Mouse (Mus musculus): Measurements from ENCODE around the gene Msto1. TPM values are rescaled to one million over a fixed set of nuclear protein-coding genes. Genes with fewer than 3 reads are reported as not detected.
"Not testable (repeated sequence)": the region's sequence is repeated elsewhere in the genome, so short reads cannot be mapped to it uniquely, and the experiment has no call there.

Msto1 gene
- polyA plus RNA-seq, 1 experiment from 2014 or later = 40.3 TPM

DNA sequence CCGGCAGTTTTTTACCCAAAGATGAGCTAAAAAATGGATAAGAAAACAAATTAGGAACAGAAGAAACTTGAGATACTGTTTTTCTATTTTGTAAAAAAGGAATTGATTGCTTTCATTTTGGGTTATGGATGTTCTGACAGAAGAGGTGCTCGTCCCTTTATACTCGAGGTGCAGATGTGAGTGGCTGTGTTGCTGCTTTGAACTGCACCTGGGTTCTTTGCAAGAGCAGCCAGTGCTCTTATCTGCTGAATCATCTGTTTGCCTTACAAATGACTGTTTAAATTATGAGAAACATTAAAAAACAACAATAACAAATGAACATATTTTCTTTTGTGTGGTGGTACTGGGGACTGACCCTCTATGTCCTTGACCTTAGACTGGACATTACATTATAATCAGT lies 15.7 kb upstream of the Msto1 start:
- Histone ChIP-seq H3K9ac (no peak overlapping the region), H3K36me3 (ENCODE audit: poor library complexity, severe bottlenecking) (peaks cover 98% of the 10 kb centered on the region), H3K4me2 (no peak overlapping the region), H3K9me3 (replicated peaks) (no peaks in the 10 kb centered on the region), H3K4me1 (no peaks in the 10 kb centered on the region), H3K27ac (no peak overlapping the region), H3K4me3 (no peak overlapping the region), H3K27me3 (no peaks in the 10 kb centered on the region)
- 95% methylated on average over 3 of the region's 3 CpGs for WGBS
- ATAC-seq = no peak

DNA sequence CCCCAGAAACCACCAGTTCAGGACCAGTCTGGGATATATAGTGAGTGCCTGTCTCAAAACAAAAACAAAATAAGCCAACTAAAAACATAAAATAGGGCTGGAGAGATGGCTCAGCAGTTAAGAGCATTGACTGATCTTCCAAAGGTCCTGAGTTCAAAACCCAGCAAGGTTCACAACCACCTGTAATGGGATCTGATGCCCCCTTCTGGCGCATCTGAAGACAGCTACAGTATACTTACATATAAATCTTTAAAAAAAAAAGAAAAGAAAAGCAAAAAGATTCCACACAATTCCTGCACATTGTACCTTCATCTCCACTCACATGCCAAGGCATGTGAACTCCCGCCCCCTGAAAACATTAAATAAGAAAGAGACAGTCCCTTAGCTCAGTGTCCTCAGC lies 11.9 kb upstream of the Msto1 start:
- WGBS = 88% methylated on average over 2 of the region's 2 CpGs
- H3K9me3 ChIP-seq (replicated peaks) = no peaks in the 10 kb centered on the region
- no peak overlapping the region for H3K9ac ChIP-seq
- ATAC-seq = no peak
- H3K36me3 ChIP-seq (ENCODE audit: poor library complexity, severe bottlenecking) = peaks cover 100% of the 10 kb centered on the region
- no peak overlapping the region for H3K27ac ChIP-seq
- no peaks in the 10 kb centered on the region for H3K27me3 ChIP-seq
- no peaks in the 10 kb centered on the region for H3K4me1 ChIP-seq
- no peak overlapping the region for H3K4me2 ChIP-seq
- H3K4me3 ChIP-seq = no peak overlapping the region

DNA sequence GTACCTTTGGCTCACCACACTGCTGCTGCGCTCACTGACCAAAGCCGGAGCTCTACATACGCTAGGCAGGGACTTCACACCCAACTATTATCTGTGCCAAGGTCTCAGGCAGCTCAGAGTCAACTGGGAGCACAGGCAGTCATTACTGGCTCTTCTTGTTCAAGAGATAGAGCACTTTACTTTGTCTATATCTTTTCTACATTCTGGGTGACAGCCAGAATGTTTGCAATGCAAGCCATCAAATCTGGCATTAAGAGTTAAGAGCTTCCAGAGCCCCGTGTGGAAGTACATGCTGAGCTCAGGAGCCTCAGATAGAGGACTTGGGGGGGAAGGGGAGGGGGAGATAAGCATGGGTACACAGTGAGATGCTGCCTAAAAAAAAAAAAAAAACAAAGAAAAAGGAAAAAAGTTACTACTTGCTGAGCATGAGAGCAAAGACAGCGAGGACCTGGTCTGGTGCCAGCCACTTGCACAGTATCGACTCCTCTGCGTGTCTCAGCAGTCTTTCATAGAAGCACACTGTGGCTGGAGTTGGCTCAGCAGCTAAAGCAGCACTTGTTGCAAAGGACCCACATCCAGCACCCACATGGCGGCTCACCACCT lies 10.3 kb upstream of the Msto1 start:
- H3K4me2 ChIP-seq = no peak overlapping the region
- no peak overlapping the region for H3K27ac ChIP-seq
- H3K9ac ChIP-seq = no peak overlapping the region
- no peaks in the 10 kb centered on the region for H3K4me1 ChIP-seq
- WGBS = 91% methylated on average over 8 of the region's 8 CpGs
- H3K36me3 ChIP-seq (ENCODE audit: poor library complexity, severe bottlenecking) = peaks cover 92% of the 10 kb centered on the region
- H3K4me3 ChIP-seq = no peak overlapping the region
- H3K27me3 ChIP-seq = no peaks in the 10 kb centered on the region
- no peaks in the 10 kb centered on the region for H3K9me3 ChIP-seq (replicated peaks)
- ATAC-seq = no peak

DNA sequence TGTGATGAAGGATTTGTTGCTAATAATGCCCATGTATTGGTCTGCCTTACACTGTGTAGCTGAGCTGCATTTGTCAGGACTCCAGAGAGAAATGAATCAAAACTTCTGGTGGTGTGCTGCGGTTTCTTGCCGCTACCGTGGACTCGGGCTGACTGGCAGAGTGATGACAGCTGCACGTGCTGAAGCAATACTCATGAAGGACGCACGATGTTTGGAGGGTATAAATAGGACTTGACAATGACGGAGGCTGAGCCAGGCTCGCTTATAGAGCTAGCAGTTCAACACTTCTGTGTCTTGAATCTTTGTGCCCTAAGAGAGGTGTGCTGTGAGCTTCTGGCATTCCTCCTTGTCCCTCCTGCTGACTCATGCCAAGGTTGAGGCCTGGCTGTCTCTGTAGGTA lies 7.6 kb upstream of the Msto1 start:
- 94% methylated on average over 9 of the region's 9 CpGs for WGBS
- Histone ChIP-seq H3K9me3 (replicated peaks) (no peaks in the 10 kb centered on the region), H3K27me3 (no peaks in the 10 kb centered on the region), H3K4me1 (no peaks in the 10 kb centered on the region), H3K27ac (no peak overlapping the region), H3K36me3 (ENCODE audit: poor library complexity, severe bottlenecking) (peaks cover 65% of the 10 kb centered on the region), H3K9ac (no peak overlapping the region), H3K4me2 (no peak overlapping the region), H3K4me3 (no peak overlapping the region)
- no peak for ATAC-seq

DNA sequence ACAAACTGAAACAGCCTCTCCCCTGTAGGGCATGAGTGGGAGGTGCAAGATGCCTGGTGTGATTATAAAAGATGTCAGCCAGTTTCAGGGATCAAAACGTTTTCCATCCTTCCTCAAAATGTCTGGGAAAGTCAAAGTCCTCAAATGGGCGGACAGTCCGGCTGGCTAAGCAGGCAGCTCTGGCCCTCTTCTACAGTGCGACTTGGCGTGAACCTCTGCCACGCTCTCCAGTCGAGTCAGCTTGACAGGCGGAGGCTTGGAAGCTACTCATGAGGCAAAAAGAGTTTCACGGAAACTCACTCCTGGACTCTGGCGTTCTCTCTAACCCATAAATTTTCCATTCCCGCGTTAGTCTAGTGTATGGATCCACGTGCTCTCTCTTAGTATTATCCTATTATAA lies 5.2 kb upstream of the Msto1 start:
- no peak overlapping the region for H3K27ac ChIP-seq
- peaks cover 7% of the 10 kb centered on the region for H3K4me1 ChIP-seq
- 85% methylated on average over 13 of the region's 13 CpGs for WGBS
- no peaks in the 10 kb centered on the region for H3K9me3 ChIP-seq (replicated peaks)
- H3K9ac ChIP-seq = no peak overlapping the region
- ATAC-seq = no peak
- peaks cover 41% of the 10 kb centered on the region for H3K36me3 ChIP-seq (ENCODE audit: poor library complexity, severe bottlenecking)
- no peaks in the 10 kb centered on the region for H3K27me3 ChIP-seq
- no peak overlapping the region for H3K4me3 ChIP-seq
- no peak overlapping the region for H3K4me2 ChIP-seq

DNA sequence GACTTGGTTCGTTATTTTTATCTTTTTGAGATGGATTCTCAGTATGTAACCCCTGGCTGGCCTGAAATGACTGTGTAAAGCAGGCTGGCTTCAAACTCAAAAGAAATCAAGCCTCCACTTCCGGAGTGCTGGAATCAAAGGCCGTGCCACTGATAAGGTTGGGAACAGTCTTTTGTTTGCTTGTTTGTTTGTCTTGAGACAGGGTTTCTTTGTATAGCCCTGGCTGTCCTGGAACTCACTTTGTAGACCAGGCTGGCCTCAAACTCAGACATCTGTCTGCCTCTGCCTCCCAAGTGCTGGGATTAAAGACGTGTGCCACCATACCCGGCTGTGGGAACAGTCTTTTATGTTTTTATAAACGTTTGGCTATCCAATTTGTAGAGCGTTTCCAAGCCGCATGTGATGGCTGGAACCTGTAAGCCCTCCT lies 598 bp upstream of the Msto1 start:
- Histone ChIP-seq H3K9me3 (replicated peaks) (no peaks in the 10 kb centered on the region), H3K9ac (peak overlapping the region; percentile 80), H3K4me2 (peak overlapping the region; percentile 82), H3K27ac (peak overlapping the region; percentile 82), H3K4me3 (peak overlapping the region; percentile 74), H3K27me3 (no peaks in the 10 kb centered on the region), H3K36me3 (ENCODE audit: poor library complexity, severe bottlenecking) (peaks cover 33% of the 10 kb centered on the region), H3K4me1 (peaks cover 16% of the 10 kb centered on the region)
- no peak for ATAC-seq
- WGBS = 28% methylated on average over 8 of the region's 8 CpGs

DNA sequence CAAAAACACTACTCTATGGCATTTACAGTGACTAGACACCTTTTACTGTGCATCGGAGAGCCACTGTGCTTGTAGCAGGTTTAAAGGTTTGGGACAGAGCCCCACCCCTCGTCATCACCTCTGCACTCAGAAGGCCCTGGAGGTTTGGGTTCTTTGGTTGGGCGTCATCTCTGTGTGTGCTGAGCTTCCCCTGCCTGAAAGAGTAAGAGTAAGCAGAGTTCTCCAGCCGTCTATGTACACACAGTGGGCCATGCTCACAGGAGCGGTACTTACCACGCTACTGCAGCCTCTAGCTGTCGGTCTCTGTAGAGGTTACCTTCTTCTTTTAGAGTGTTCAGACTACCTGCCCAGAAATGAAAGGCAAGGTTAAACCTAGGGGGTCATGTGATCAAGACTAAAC lies 1.2 kb downstream of the Msto1 start:
- H3K36me3 ChIP-seq (ENCODE audit: poor library complexity, severe bottlenecking) = peaks cover 51% of the 10 kb centered on the region
- H3K27me3 ChIP-seq = no peaks in the 10 kb centered on the region
- no peak overlapping the region; the same call in 1 of the 2 replicates for H3K9ac ChIP-seq
- 92% methylated on average over 7 of the region's 7 CpGs for WGBS
- H3K4me1 ChIP-seq = peaks cover 16% of the 10 kb centered on the region
- no peak for ATAC-seq
- no peaks in the 10 kb centered on the region for H3K9me3 ChIP-seq (replicated peaks)
- H3K27ac ChIP-seq = no peak overlapping the region
- peak overlapping the region; percentile 82 for H3K4me2 ChIP-seq
- peak overlapping the region; percentile 74 for H3K4me3 ChIP-seq

DNA sequence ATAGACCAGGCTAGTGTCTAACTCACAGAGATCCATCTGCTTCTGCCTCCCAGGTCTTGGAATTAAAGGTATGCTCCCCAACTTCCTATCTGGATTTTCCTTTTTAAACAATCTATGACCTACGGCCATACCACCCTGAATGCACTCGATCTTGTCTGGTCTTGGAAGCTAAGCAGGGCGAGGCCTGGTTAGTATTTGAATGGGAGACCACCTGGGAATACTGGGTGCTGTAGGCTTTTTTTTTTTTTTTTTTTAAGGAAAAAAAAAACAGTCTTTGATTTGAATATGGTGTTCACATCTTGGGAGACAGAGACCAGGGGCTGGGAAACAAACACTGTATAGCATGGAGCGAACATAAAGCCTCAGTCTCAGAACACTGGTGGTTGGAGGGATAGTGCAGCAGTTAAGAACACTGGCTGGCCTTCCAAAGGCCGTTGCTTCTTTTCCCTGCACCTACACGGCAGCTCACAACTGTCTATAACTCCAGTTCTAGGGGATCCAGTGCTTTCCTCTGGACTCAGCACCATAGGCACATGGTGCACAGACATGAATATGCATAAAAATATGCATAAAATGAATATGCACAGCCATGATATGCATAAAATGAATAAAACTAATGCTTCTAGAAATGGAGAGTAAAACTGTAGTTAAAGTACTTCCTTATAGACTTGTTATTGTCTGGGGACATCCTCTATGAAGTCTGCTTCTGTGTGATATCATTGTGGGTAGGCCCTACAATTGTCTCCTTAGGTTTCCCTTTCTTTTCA lies 7.2 kb downstream of the Msto1 start:
- Histone ChIP-seq H3K4me1 (no peaks in the 10 kb centered on the region), H3K4me2 (no peak overlapping the region), H3K36me3 (ENCODE audit: poor library complexity, severe bottlenecking) (peaks cover 100% of the 10 kb centered on the region), H3K9me3 (replicated peaks) (no peaks in the 10 kb centered on the region), H3K27me3 (no peaks in the 10 kb centered on the region), H3K27ac (no peak overlapping the region), H3K4me3 (no peak overlapping the region), H3K9ac (no peak overlapping the region)
- 89% methylated on average over 6 of the region's 6 CpGs for WGBS
- ATAC-seq = no peak

DNA sequence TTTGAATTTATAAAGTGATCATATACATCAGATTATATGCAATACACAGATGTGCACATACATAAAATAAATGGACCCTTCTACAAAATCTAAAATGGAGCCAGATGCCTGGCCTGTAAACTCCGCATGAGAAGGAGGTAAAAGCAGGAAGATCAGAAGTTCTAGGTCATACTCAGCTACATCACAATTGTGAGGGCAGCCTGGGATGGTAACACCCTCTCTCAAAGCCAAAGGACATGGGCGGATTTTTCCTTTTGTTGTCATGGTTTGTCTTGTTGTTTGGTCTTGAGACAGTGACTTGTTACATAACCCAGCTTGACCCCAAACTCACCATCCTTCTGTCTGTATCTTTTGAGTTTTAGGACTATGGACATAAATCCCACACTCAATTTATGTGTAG lies 8.1 kb downstream of the Msto1 start:
- Histone ChIP-seq H3K36me3 (ENCODE audit: poor library complexity, severe bottlenecking) (peaks cover 98% of the 10 kb centered on the region), H3K4me1 (no peaks in the 10 kb centered on the region)

DNA sequence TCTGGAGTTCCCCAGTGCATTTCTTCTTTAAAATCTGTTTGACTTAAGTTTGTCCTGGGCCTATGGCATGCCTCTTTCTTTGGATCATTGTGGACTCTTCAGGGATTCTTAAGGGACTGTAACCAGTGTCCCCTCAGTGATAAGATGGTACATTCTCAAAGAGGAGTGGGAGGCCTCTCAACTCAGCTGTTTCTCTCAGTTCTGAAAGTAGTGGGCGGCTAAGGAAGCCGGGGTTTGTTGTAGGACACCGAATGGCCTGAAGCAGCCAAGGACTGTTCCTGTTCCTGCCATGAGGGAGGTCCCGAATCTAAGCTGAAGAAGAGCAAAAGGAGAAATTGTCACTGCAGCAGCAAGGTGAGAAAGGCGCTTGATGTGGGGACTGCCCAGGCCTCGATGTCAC lies 8.6 kb downstream of the Msto1 start:
- no peak for ATAC-seq

More for the DNA sequence above, 8.1 kb downstream of the Msto1 start:
- Histone ChIP-seq H3K27ac (no peak overlapping the region), H3K4me2 (no peak overlapping the region), H3K9me3 (replicated peaks) (no peaks in the 10 kb centered on the region), H3K4me3 (no peak overlapping the region), H3K27me3 (no peaks in the 10 kb centered on the region), H3K9ac (no peak overlapping the region)
- no peak for ATAC-seq
- 87% methylated on average over 2 of the region's 2 CpGs for WGBS

DNA sequence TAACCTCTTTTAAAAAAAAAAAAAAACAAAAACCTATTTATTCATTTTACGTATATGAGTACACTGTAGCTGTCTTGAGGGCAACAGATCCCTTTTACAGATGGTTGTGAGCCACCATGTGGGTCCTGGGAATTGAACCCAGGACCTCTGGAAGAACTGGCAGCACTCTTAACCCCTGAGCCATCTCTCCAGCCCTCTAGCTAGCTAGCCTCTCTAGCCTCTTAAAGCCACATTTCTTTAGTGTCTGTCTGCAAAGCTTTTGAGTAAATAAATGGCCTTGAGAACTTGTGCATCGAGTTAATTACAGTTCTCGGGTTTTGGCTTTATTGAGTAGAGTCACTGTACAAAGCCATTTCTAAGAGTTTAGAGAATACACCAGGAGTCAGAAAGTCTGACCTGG lies 9.0 kb downstream of the Msto1 start:
- no peak for ATAC-seq
- Histone ChIP-seq H3K36me3 (ENCODE audit: poor library complexity, severe bottlenecking) (peaks cover 91% of the 10 kb centered on the region), H3K27ac (no peak overlapping the region), H3K9ac (no peak overlapping the region), H3K4me3 (no peak overlapping the region), H3K4me2 (no peak overlapping the region), H3K4me1 (no peaks in the 10 kb centered on the region), H3K27me3 (no peaks in the 10 kb centered on the region), H3K9me3 (replicated peaks) (no peaks in the 10 kb centered on the region)
- 88% methylated on average over 3 of the region's 3 CpGs for WGBS

More for the DNA sequence above, 8.6 kb downstream of the Msto1 start:
- Histone ChIP-seq H3K4me1 (no peaks in the 10 kb centered on the region), H3K4me3 (no peak overlapping the region), H3K27me3 (no peaks in the 10 kb centered on the region), H3K4me2 (no peak overlapping the region), H3K9ac (no peak overlapping the region), H3K9me3 (replicated peaks) (no peaks in the 10 kb centered on the region), H3K27ac (no peak overlapping the region), H3K36me3 (ENCODE audit: poor library complexity, severe bottlenecking) (peaks cover 95% of the 10 kb centered on the region)
- 86% methylated on average over 6 of the region's 6 CpGs for WGBS

DNA sequence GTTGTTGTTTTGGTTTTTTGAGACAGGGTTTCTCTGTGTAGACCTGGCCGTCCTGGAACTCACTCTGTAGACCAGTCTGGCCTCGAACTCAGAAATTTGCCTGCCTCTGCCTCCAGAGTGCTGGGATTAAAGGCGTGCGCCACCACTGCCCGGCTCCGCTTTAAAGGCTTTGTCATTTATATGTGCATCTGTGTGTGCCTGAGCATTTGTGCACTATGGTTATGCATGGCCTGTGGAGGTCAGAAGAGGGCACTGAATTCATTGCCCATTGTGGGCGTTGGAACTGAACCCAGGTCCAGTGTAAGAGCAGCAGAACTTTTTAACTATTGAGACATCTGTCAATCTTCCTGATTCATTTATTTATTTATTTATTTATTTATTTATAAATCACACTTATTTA lies 20.8 kb downstream of the Msto1 start:
- H3K9me3 ChIP-seq (replicated peaks) = not testable (repeated sequence)
- WGBS = 95% methylated on average over 7 of the region's 7 CpGs

DNA sequence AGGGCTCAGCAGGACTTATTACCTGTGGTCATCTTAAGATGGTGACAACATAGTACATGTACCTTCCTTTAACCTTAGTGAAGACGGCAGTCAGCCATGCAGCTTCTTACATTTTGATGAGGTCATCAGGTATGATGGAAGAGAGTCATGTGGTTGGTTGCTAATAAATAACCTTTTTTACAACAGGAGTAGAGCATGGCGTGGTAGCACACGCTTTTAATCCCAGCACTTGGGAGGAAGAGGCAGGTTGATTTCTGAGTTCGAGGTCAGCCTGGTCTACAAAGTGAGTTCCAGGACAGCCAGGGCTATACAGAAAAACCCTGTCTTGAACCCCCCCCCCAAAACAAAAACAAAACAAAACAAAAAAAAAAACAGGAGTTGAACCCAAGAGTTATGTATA lies 31.3 kb downstream of the Msto1 start:
- not testable (repeated sequence) for H3K4me3 ChIP-seq; H3K9me3 ChIP-seq (replicated peaks); H3K27me3 ChIP-seq; H3K4me2 ChIP-seq; ATAC-seq; H3K36me3 ChIP-seq (ENCODE audit: poor library complexity, severe bottlenecking); H3K4me1 ChIP-seq; H3K9ac ChIP-seq; H3K27ac ChIP-seq
- WGBS = 96% methylated on average over 4 of the region's 4 CpGs

More for the DNA sequence above, 20.8 kb downstream of the Msto1 start:
- not testable (repeated sequence) for H3K4me2 ChIP-seq, H3K27ac ChIP-seq, ATAC-seq, H3K27me3 ChIP-seq, H3K4me3 ChIP-seq, H3K4me1 ChIP-seq, H3K9ac ChIP-seq
- peaks cover 28% of the 10 kb centered on the region for H3K36me3 ChIP-seq (ENCODE audit: poor library complexity, severe bottlenecking)
